Mouse (Mus musculus): ENCODE measurements around the gene Selenoo. TPM values are rescaled to one million over a fixed set of nuclear protein-coding genes. Genes with fewer than 3 reads are reported as not detected.

The Selenoo gene
- polyA plus RNA-seq, 1 experiment = 45.8 TPM

GRCm38 (mm10) chr15:89143134-89143533 lies 54.2 kb downstream of the Selenoo start:
- Histone ChIP-seq H3K27me3 (ENCODE audit: control insufficient read depth, insufficient read depth, low read length) (peaks cover 40% of the 10 kb centered on the region), H3K4me1 (ENCODE audit: control insufficient read depth, insufficient read depth, insufficient read length, low read length) (peaks cover 14% of the 10 kb centered on the region), H3K4me3 (ENCODE audit: low read depth, low read length) (no peak overlapping the region), H3K27ac (ENCODE audit: insufficient read depth, low read depth, low read length) (no peak overlapping the region), H3K36me3 (ENCODE audit: control insufficient read depth, insufficient read depth, low read length) (no peaks in the 10 kb centered on the region)
- 61% methylated on average over 2 of the region's 2 CpGs for WGBS
- TF ChIP-seq CTCF (IDR thresholded peaks at IDR 0.05; ENCODE audit: extremely low read depth, insufficient read length, insufficient replicate concordance, low read depth, low read length) = no peak
- no peak for TF ChIP-seq POLR2A (IDR thresholded peaks at IDR 0.05; ENCODE audit: low read depth, low read length)

DNA sequence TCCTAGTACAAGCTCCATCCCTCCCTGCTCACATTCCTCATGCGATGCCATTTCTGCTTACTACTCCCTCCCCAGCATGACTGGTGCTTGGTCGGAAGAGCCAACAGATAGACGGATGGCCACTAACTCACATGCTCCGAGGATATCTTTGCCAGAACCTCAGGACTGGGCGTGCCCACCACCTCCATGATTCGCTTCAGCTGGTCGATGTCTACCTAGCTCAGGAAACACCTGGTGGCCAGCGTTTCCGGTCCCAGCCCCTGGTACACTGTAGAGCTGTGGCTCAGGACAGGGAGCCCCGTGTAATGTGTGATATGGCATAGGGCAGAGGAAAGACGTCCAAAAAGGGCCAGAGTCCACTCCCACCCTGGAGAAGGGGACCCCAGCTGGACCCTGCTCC lies 56.1 kb downstream of the Selenoo start:
- no peaks in the 10 kb centered on the region for H3K36me3 ChIP-seq (ENCODE audit: control insufficient read depth, insufficient read depth, low read length)
- no peak overlapping the region for H3K27ac ChIP-seq (ENCODE audit: insufficient read depth, low read depth, low read length)
- H3K4me1 ChIP-seq (ENCODE audit: control insufficient read depth, insufficient read depth, insufficient read length, low read length) = peaks cover 14% of the 10 kb centered on the region
- H3K27me3 ChIP-seq (ENCODE audit: control insufficient read depth, insufficient read depth, low read length) = peaks cover 43% of the 10 kb centered on the region
- TF ChIP-seq POLR2A (IDR thresholded peaks at IDR 0.05; ENCODE audit: low read depth, low read length) (no peak), CTCF (IDR thresholded peaks at IDR 0.05; ENCODE audit: extremely low read depth, insufficient read length, insufficient replicate concordance, low read depth, low read length) (no peak)
- no peak overlapping the region for H3K4me3 ChIP-seq (ENCODE audit: low read depth, low read length)
- 52% methylated on average over 11 of the region's 11 CpGs for WGBS

- H3K36me3 ChIP-seq (ENCODE audit: control insufficient read depth, insufficient read depth, low read length) = no peaks in the 10 kb centered on the region
- H3K4me1 ChIP-seq (ENCODE audit: control insufficient read depth, insufficient read depth, insufficient read length, low read length) = peaks cover 10% of the 10 kb centered on the region
- no peak for TF ChIP-seq CTCF (IDR thresholded peaks at IDR 0.05; ENCODE audit: extremely low read depth, insufficient read length, insufficient replicate concordance, low read depth, low read length)
- TF ChIP-seq POLR2A (IDR thresholded peaks at IDR 0.05; ENCODE audit: low read depth, low read length) = no peak
- H3K27ac ChIP-seq (ENCODE audit: insufficient read depth, low read depth, low read length) = no peak overlapping the region
- H3K27me3 ChIP-seq (ENCODE audit: control insufficient read depth, insufficient read depth, low read length) = peaks cover 36% of the 10 kb centered on the region
- WGBS = 65% methylated on average over 24 of the region's 24 CpGs
- H3K4me3 ChIP-seq (ENCODE audit: low read depth, low read length) = no peak overlapping the region
Observed at GRCm38 (mm10) chr15:89145813-89146350, 57.0 kb downstream of the Selenoo start.

- Histone ChIP-seq H3K4me1 (ENCODE audit: control insufficient read depth, insufficient read depth, insufficient read length, low read length) (peaks cover 10% of the 10 kb centered on the region), H3K27me3 (ENCODE audit: control insufficient read depth, insufficient read depth, low read length) (peaks cover 29% of the 10 kb centered on the region), H3K27ac (ENCODE audit: insufficient read depth, low read depth, low read length) (no peak overlapping the region), H3K36me3 (ENCODE audit: control insufficient read depth, insufficient read depth, low read length) (no peaks in the 10 kb centered on the region), H3K4me3 (ENCODE audit: low read depth, low read length) (peak overlapping the region; percentile 46)
- TF ChIP-seq CTCF (IDR thresholded peaks at IDR 0.05; ENCODE audit: extremely low read depth, insufficient read length, insufficient replicate concordance, low read depth, low read length) (no peak), POLR2A (IDR thresholded peaks at IDR 0.05; ENCODE audit: low read depth, low read length) (no peak)
- 1% methylated on average over 27 of the region's 27 CpGs for WGBS
Observed at GRCm38 (mm10) chr15:89146537-89146936, 57.7 kb downstream of the Selenoo start.

- TF ChIP-seq POLR2A (IDR thresholded peaks at IDR 0.05; ENCODE audit: low read depth, low read length) (no peak), CTCF (IDR thresholded peaks at IDR 0.05; ENCODE audit: extremely low read depth, insufficient read length, insufficient replicate concordance, low read depth, low read length) (no peak)
- H3K4me1 ChIP-seq (ENCODE audit: control insufficient read depth, insufficient read depth, insufficient read length, low read length) = peaks cover 10% of the 10 kb centered on the region
- peak overlapping the region; percentile 46 for H3K4me3 ChIP-seq (ENCODE audit: low read depth, low read length)
Observed at GRCm38 (mm10) chr15:89147024-89147423, 58.1 kb downstream of the Selenoo start.

DNA sequence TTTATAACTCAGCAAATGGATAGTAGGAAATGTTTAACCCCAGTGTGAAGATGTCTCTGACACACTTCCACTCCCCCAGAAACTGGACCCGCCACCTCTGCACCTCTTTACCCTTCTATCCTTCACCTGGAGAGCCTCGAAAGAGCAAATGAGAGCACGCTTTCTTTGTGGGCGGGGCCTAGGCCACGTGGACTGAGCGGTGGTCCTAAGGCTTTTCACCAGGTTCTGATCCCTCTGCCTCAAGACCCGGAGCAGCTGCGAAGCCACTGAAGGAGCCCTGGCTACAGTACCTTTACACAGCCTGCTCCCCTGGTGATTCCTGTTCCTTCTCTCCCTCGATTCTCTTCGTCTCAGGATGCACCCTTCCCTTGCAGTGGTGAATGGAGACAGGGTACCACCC lies 58.6 kb downstream of the Selenoo start:
- TF ChIP-seq CTCF (IDR thresholded peaks at IDR 0.05; ENCODE audit: extremely low read depth, insufficient read length, insufficient replicate concordance, low read depth, low read length) (no peak), POLR2A (IDR thresholded peaks at IDR 0.05; ENCODE audit: low read depth, low read length) (no peak)
- WGBS = 21% methylated on average over 10 of the region's 10 CpGs
- Histone ChIP-seq H3K27me3 (ENCODE audit: control insufficient read depth, insufficient read depth, low read length) (peaks cover 26% of the 10 kb centered on the region), H3K4me3 (ENCODE audit: low read depth, low read length) (no peak overlapping the region), H3K36me3 (ENCODE audit: control insufficient read depth, insufficient read depth, low read length) (no peaks in the 10 kb centered on the region), H3K27ac (ENCODE audit: insufficient read depth, low read depth, low read length) (no peak overlapping the region), H3K4me1 (ENCODE audit: control insufficient read depth, insufficient read depth, insufficient read length, low read length) (peaks cover 10% of the 10 kb centered on the region)

More at GRCm38 (mm10) chr15:89147024-89147423, 58.1 kb downstream of the Selenoo start:
- no peak overlapping the region for H3K27ac ChIP-seq (ENCODE audit: insufficient read depth, low read depth, low read length)
- WGBS = 4% methylated on average over 16 of the region's 16 CpGs
- H3K27me3 ChIP-seq (ENCODE audit: control insufficient read depth, insufficient read depth, low read length) = peaks cover 26% of the 10 kb centered on the region
- H3K36me3 ChIP-seq (ENCODE audit: control insufficient read depth, insufficient read depth, low read length) = no peaks in the 10 kb centered on the region

GRCm38 (mm10) chr15:89147895-89148294 lies 59.0 kb downstream of the Selenoo start:
- TF ChIP-seq POLR2A (IDR thresholded peaks at IDR 0.05; ENCODE audit: low read depth, low read length) (no peak), CTCF (IDR thresholded peaks at IDR 0.05; ENCODE audit: extremely low read depth, insufficient read length, insufficient replicate concordance, low read depth, low read length) (no peak)
- 59% methylated on average over 4 of the region's 4 CpGs for WGBS

More at GRCm38 (mm10) chr15:89147895-89148294, 59.0 kb downstream of the Selenoo start:
- H3K4me3 ChIP-seq (ENCODE audit: low read depth, low read length) = no peak overlapping the region
- peaks cover 26% of the 10 kb centered on the region for H3K27me3 ChIP-seq (ENCODE audit: control insufficient read depth, insufficient read depth, low read length)
- H3K36me3 ChIP-seq (ENCODE audit: control insufficient read depth, insufficient read depth, low read length) = no peaks in the 10 kb centered on the region
- H3K4me1 ChIP-seq (ENCODE audit: control insufficient read depth, insufficient read depth, insufficient read length, low read length) = peaks cover 10% of the 10 kb centered on the region
- no peak overlapping the region for H3K27ac ChIP-seq (ENCODE audit: insufficient read depth, low read depth, low read length)

Data from small intestine, adult 2 months (tissue).